Mouse (Mus musculus): ENCODE data around the gene Inca1. TPM values are rescaled to one million over a fixed set of nuclear protein-coding genes. Genes with fewer than 3 reads are reported as not detected.

The Inca1 gene
- total and polyA plus RNA-seq, 2 experiments from 2014 or later = 0.94 to 2.3 TPM

DNA sequence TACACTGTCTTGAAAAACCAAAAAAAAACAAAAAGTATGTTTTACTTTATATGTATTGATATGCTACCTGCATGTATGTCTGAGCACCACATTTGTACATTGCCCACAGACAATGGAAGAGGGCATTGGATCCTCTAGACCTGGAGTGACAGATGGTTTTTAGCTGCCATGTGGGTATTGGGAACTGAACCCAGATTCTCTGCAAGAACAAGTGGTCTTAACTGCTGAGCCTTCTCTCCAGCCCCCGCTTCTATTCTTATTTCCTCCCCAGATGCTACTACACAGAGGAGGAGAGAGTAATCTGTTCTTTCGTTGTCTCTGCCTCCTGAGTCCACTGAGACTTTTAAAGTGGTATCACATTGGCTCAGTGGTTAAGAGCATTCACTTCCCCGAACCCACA lies 6.5 kb downstream of the Inca1 start:
- H3K27ac ChIP-seq = no peak overlapping the region
- no peak overlapping the region for H3K4me3 ChIP-seq (ENCODE audit: low read length)
- H3K36me3 ChIP-seq (ENCODE audit: insufficient read depth, low read length) = no peaks in the 10 kb centered on the region
- H3K27me3 ChIP-seq (ENCODE audit: insufficient read depth, low read length) = no peaks in the 10 kb centered on the region
- H3K9me3 ChIP-seq (ENCODE audit: low read length) = no peaks in the 10 kb centered on the region
- ATAC-seq (no peak), DNase-seq (ENCODE audit: low spot score) (no peak)
- no peak overlapping the region for H3K9ac ChIP-seq (replicated peaks; ENCODE audit: low read length)
- no peak for TF ChIP-seq CTCF (IDR thresholded peaks at IDR 0.05; ENCODE audit: low read depth)
- peaks cover 6% of the 10 kb centered on the region for H3K4me1 ChIP-seq (ENCODE audit: insufficient read depth, low read length)
- no peak overlapping the region for H3K4me2 ChIP-seq (ENCODE audit: low read depth, low read length)
- 77% methylated on average over 3 of the region's 3 CpGs for WGBS

DNA sequence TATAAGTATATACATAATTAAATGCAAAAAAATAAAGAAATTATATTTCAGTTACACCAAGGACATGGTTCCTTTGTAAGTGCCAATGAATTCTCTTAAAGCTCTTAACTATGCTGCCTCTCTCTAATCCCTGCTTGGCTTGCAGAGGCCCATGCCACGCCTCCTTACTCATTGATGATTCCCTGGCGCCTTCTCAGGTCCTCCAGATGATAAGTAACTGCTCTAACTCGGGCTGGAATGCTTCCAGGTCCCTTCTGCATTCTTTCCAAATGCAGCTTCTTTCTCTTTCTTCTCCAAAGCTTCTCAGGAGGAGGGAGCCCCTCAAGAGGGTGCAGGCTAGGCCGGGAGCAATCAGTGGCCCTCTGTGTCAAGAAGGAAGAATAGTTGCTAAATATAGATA lies 10.4 kb downstream of the Inca1 start:
- H3K9me3 ChIP-seq (ENCODE audit: low read length) = no peaks in the 10 kb centered on the region
- no peak for ATAC-seq
- H3K4me3 ChIP-seq (ENCODE audit: low read length) = no peak overlapping the region
- H3K27me3 ChIP-seq (ENCODE audit: insufficient read depth, low read length) = no peaks in the 10 kb centered on the region
- peaks cover 2% of the 10 kb centered on the region; the same call in 1 of the 2 replicates for H3K36me3 ChIP-seq (ENCODE audit: insufficient read depth, low read length)
- WGBS = 52% methylated on average over 4 of the region's 4 CpGs
- TF ChIP-seq CTCF (IDR thresholded peaks at IDR 0.05; ENCODE audit: low read depth) = no peak
- no peak for DNase-seq (ENCODE audit: low spot score)
- H3K4me1 ChIP-seq (ENCODE audit: insufficient read depth, low read length) = peaks cover 21% of the 10 kb centered on the region
- H3K27ac ChIP-seq = no peak overlapping the region
- H3K4me2 ChIP-seq (ENCODE audit: low read depth, low read length) = no peak overlapping the region
- no peak overlapping the region for H3K9ac ChIP-seq (replicated peaks; ENCODE audit: low read length)

DNA sequence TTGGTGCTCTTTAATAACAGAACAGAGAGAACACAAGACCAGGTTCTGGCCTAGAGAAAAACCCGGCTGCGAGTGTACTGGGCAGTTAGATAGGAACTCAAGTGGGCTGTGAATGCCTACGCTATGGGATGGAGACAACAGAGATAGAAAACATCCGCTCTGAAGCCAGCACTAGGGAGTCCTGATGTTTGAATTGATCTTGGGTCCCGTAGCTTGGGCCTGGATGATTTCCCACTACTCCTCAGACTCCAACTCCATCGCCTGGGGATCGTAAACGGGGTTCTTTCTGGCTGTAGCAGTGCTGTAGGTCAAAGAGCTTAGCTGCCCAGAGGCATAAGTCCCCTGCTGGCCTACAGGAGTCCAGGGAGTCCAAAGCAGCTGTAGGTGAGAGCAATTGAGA lies 11.6 kb downstream of the Inca1 start:
- H3K9ac ChIP-seq (replicated peaks; ENCODE audit: low read length) = peak overlapping the region; percentile 85
- no peaks in the 10 kb centered on the region for H3K9me3 ChIP-seq (ENCODE audit: low read length)
- H3K36me3 ChIP-seq (ENCODE audit: insufficient read depth, low read length) = peaks cover 13% of the 10 kb centered on the region; the same call in 1 of the 2 replicates
- TF ChIP-seq CTCF (IDR thresholded peaks at IDR 0.05; ENCODE audit: low read depth) = no peak
- H3K4me2 ChIP-seq (ENCODE audit: low read depth, low read length) = peak overlapping the region; percentile 79
- WGBS = 7% methylated on average over 8 of the region's 8 CpGs
- H3K4me3 ChIP-seq (ENCODE audit: low read length) = peak overlapping the region; percentile 73
- peak overlapping the region; percentile 87 for H3K27ac ChIP-seq
- peak; percentile 9 for DNase-seq (ENCODE audit: low spot score)
- H3K4me1 ChIP-seq (ENCODE audit: insufficient read depth, low read length) = peaks cover 21% of the 10 kb centered on the region
- no peaks in the 10 kb centered on the region for H3K27me3 ChIP-seq (ENCODE audit: insufficient read depth, low read length)
- peak; percentile 13; the same call in 1 of the 2 replicates for ATAC-seq

DNA sequence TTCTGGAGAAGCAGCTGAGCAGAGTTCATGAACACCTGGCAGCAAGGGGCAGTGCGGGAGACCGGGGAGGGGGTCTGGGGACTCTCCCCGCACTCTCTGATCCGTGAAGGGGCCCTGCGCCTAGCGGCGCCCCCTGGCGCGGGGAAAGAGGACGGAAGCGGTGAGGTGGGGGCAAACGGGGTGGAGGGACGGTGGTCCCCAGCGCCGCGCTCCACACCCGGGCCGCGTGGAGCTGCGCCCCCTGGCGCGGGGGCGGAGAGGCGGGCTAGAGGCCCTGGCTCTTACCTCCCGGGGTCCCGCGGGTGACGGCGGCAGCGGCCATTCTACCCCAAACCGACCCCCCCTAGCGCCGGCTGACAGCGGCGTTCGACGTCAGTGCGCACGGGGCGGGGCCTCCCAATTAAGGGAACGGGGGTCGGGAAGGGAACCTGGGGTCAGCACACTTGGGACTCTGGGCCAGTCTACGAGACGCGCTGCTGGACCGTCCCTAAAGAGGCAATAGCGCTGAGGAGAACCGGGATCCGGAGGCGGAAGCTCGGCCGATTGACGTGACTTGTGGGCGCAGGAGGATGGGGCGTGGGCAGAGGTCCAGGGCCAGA lies 12.3 kb downstream of the Inca1 start, which contains the start of gene Camta2:
Gene Camta2, minus strand, starts transcription at position 505 of the 599 bp plus-strand sequence.
- 0% methylated on average over 52 of the region's 55 CpGs for WGBS
- DNase-seq (ENCODE audit: low spot score) = peak; percentile 90
- peak; percentile 85 for ATAC-seq
- no peaks in the 10 kb centered on the region for H3K9me3 ChIP-seq (ENCODE audit: low read length)
- peak; percentile 46 for TF ChIP-seq CTCF (IDR thresholded peaks at IDR 0.05; ENCODE audit: low read depth)
- H3K9ac ChIP-seq (replicated peaks; ENCODE audit: low read length) = peak within 1 kb of the TSS; percentile 85
- peak within 1 kb of the TSS; percentile 79 for H3K4me2 ChIP-seq (ENCODE audit: low read depth, low read length)
- H3K27me3 ChIP-seq (ENCODE audit: insufficient read depth, low read length) = no peaks in the 10 kb centered on the region
- peaks cover 13% of the 10 kb centered on the region; the same call in 1 of the 2 replicates for H3K36me3 ChIP-seq (ENCODE audit: insufficient read depth, low read length)
- peak within 1 kb of the TSS; percentile 73 for H3K4me3 ChIP-seq (ENCODE audit: low read length)
- H3K4me1 ChIP-seq (ENCODE audit: insufficient read depth, low read length) = peaks cover 21% of the 10 kb centered on the region
- H3K27ac ChIP-seq = peak within 1 kb of the TSS; percentile 87

DNA sequence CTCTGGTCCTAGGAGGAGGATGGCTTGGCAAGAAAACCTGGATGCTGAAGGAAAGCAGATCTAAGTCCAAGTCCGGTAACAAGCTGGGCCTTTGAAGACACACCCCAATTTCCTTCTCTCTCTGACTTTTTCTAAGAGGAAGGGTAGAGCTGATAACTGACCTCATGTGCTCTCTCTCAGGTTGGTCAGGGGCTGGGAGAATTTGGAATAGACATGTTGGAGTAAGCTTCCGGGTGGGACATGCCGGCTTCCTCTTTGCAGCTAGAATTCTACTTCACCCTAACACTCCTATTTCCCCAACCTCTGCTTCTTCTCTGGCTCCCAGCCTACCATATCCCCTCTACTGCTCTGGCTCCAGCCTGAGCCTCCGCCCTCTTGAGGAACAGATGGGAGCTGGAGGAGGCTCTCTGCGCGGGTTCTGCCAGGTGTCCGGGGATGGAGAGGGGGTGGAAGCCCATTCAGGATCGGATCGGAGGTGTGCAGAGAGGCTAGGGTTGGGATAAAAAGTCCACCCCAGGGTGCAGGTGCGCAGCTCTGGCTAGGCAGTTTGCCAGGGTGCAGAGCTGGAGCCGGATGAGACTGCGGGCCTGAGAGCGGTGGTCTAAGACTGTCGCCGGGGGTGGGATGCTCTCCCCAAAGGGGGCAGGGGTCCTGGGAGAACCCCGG lies 12.9 kb downstream of the Inca1 start:
- peak; percentile 26 for TF ChIP-seq CTCF (IDR thresholded peaks at IDR 0.05; ENCODE audit: low read depth)
- peak overlapping the region; percentile 85 for H3K9ac ChIP-seq (replicated peaks; ENCODE audit: low read length)
- peak; percentile 54 for DNase-seq (ENCODE audit: low spot score)
- WGBS = 2% methylated on average over 16 of the region's 16 CpGs
- peak overlapping the region; percentile 79 for H3K4me2 ChIP-seq (ENCODE audit: low read depth, low read length)
- peak; percentile 64 for ATAC-seq
- H3K27ac ChIP-seq = peak overlapping the region; percentile 87
- no peaks in the 10 kb centered on the region for H3K9me3 ChIP-seq (ENCODE audit: low read length)
- H3K4me3 ChIP-seq (ENCODE audit: low read length) = peak overlapping the region; percentile 73
- peaks cover 25% of the 10 kb centered on the region for H3K4me1 ChIP-seq (ENCODE audit: insufficient read depth, low read length)
- H3K36me3 ChIP-seq (ENCODE audit: insufficient read depth, low read length) = peaks cover 13% of the 10 kb centered on the region; the same call in 1 of the 2 replicates
- H3K27me3 ChIP-seq (ENCODE audit: insufficient read depth, low read length) = no peaks in the 10 kb centered on the region

DNA sequence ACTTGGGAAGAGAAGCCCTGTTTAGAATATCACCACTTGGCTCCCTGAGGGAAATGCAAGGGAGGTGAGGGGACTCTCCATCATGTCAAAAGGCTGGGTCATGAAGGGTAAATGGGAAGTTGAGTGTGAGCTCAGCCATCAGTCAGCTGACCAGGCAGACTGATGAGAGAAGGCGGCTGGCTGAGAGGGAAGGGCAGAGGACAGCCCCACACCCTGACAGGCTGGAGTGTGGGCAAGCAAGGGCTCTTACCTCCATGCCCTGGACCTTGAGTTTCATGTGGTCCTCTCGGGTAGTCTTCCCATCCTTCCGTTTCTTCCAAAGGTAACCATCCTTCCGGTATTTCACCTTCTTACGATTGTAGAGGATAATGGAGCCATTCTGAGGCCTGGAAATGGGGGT lies 16.3 kb downstream of the Inca1 start:
- no peak for ATAC-seq
- H3K27me3 ChIP-seq (ENCODE audit: insufficient read depth, low read length) = no peaks in the 10 kb centered on the region
- no peak overlapping the region for H3K9ac ChIP-seq (replicated peaks; ENCODE audit: low read length)
- no peak overlapping the region for H3K4me3 ChIP-seq (ENCODE audit: low read length)
- peaks cover 21% of the 10 kb centered on the region for H3K4me1 ChIP-seq (ENCODE audit: insufficient read depth, low read length)
- no peak for TF ChIP-seq CTCF (IDR thresholded peaks at IDR 0.05; ENCODE audit: low read depth)
- H3K9me3 ChIP-seq (ENCODE audit: low read length) = no peaks in the 10 kb centered on the region
- no peak for DNase-seq (ENCODE audit: low spot score)
- peaks cover 27% of the 10 kb centered on the region for H3K36me3 ChIP-seq (ENCODE audit: insufficient read depth, low read length)
- no peak overlapping the region for H3K4me2 ChIP-seq (ENCODE audit: low read depth, low read length)
- 87% methylated on average over 5 of the region's 5 CpGs for WGBS
- H3K27ac ChIP-seq = no peak overlapping the region
